Mouse (Mus musculus) right cerebral cortex, postnatal 4 days (tissue): ENCODE measurements around the gene Lgalsl.
A peak's percentile ranks its signal among the peaks of the same experiment; 100 is the strongest.

ENCODE experiments used
- DNase-seq: peaks from one replicate; pipeline ENCODE4 v3.0.0-alpha.2; 2022

Gene Lgalsl

GRCm38 (mm10) chr11:20830686-20831505, at the start of gene Lgalsl:
TSS of gene Lgalsl (minus strand) at chr11:20831056.
- peak; percentile 82 for DNase-seq

DNA sequence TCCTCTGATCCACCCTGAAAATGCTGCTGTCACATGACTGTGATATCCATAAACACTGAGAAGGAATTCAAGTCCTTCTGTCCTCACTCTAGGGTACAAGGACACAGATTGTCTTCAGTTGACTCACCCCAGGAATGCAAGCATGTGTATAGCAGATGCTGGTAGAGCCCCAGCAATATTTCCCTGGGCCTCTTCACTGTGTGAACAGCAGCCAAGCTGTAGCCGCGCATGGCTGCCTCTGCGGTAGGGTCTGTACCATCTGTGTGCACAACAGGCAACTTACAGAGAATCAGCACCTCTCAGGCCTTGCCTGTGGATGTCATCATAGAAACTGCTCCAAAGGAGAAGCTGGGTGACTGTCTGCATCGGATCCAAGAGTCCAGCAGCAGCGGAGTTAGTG, 47.8 kb upstream of the Lgalsl start:
- DNase-seq = no peak

DNA sequence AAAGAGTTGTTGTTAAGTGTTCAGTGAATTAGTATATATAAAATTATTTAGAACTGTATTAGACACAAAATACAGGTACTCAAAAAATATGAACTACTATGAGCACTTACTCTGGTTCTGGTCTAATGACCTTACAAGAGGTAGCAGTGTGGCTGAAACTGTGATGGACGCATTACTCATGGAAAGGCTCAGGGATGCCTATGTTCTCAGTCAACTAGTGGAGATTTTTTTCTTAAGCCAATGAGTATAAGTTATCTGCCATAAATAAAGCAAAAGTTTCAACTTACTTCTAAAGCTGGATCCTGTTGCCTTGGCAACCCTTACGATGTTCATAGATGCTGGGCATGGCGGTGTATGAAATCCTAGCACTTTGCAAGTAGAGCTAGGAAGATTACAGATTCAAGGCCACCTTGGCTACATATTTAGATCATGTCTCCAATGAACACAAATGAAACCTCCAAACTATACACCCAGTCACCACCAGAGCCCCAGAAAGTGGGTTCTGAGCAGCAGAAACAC, 46.8 kb upstream of the Lgalsl start:
- DNase-seq = no peak

- no peak for DNase-seq
Observed at GRCm38 (mm10) chr11:20873386-20873785, 42.5 kb upstream of the Lgalsl start.

DNA sequence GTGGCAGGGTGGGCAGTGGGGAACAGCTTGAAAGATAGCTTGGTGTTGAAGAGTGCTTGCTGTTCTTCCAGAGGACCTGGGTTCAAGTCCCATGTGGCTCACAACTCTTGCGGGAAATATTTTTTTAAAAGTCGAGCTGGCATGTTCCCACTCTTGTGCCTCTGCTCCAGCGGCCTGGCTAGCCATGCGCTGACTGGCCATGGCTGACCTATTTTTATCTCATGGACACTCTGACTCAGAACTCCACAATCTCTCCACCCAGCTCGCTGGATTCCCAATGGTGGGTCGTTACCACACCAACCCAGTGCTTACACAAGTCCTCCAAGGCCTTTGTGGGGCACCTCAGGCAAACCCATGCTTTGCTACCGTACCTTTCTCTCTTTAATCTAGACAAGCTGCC, 42.1 kb upstream of the Lgalsl start:
- no peak for DNase-seq

GRCm38 (mm10) chr11:20872444-20872843, 41.6 kb upstream of the Lgalsl start:
- DNase-seq = no peak

DNA sequence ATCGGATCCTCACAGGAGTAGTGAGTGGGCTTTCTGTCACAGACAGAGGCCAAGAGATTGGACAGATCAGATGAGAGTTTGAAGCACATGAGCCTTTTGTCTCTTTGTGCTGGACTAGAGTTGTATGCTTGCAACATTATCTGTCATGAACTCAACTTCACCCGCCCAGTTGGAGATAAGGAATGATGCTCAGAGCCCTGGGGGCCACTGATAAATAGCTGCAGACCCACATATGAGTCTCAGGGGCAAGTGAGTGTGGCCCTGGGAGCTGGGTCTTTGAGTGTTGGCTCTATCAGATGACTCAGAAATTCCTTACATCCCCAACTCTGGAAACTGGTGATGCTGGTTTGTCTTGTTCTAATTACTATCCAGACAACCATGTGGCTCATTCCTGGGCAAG, 39.1 kb upstream of the Lgalsl start:
- DNase-seq = no peak

DNA sequence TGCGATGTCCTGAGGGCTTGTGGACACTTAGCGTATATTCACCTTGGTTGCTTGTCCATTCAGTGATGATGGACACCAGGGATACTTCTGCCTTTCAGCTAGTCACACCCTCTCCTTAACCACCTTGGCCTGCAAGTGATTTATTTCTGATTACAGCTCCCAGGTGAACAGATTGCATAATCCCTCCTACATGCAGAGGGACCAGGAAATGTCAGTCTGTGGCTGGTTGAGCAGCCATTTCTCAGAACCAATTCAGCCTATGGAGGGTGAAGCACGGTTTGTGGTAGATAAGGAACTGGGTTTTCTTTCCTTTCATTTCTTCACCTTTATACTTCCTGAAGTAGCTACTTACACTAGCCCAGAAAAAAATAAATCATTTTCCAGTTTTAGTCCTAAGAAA, 34.6 kb upstream of the Lgalsl start:
- DNase-seq = no peak

DNA sequence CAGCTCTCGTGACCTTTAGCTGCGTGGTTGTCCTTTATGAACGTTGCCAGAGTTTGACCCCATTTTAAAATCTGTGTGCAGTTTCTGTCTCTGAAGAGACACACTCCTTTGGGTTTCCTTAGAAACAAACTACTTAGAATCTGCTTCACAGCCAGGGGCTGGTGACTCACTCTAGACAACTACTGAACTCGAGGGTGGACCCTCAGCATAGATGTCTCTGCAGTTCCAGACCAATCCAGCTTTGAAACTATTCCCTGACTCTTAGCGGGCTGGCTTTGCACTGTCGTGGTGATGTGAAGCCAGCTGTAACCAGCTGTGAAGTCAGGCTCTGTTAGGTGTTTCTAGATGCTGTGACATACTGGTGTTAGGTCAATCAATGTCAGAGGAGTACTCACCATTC, 33.8 kb upstream of the Lgalsl start:
- DNase-seq = no peak

GRCm38 (mm10) chr11:20862101-20862500, 31.2 kb upstream of the Lgalsl start:
- no peak for DNase-seq

- DNase-seq = no peak
Observed at GRCm38 (mm10) chr11:20860351-20860750, 29.5 kb upstream of the Lgalsl start.

DNA sequence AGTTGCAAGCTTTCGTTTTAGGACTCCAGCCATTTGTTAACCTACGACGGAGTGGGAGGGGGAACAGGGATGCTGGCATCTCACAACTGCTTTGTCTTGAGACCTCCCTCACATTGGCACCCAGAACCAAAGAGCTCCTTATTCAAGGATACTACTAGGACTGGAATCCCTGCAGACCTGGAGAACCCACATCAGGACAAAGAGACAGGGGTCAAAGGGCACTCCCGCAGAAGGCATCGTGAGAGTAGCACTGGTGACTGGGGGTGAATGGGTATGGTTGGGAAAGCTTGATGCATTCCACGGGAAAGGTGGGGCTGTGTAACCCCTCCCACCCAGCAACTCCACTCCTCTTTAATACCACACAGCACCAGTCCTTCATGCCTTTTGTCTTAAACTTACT, 29.0 kb upstream of the Lgalsl start:
- DNase-seq = no peak

DNA sequence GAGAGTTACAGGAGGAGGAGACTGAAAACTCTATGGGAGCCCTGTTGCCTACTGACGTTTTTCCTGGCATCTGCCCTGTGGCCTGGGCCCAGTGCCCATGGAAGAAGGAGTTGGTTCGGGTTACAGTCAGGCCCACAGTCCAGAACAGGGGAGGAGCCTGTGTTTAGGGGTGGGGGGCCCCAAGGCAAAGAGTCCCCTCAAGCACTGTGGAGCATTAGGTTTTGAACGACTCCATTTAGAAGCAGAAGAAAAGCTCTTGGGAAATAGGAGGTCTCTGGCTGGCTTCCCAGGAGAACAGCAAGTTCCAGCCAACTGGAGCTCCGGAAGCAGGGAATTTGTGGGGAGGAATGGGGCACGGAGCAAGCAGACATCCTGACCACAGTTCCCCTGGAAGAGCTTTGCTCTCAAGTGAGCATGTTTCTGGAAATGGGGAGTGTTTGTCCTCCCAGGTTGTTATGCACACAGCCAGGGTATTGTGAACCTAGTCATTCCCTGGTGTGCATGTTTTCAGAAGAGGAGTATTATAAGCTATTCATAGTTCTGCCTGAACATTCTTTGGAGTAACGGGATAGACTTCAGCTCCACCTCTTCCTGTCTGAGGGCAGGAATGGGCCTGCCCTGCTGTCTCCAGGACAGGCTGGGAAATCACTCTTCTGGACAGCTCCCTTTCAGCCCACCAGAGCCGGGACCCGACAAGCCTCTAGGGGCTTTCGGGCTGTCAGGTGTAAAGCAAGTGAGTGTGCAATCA, 28.2 kb upstream of the Lgalsl start:
- peak; percentile 74 for DNase-seq

GRCm38 (mm10) chr11:20857921-20858320, 27.1 kb upstream of the Lgalsl start:
- no peak for DNase-seq

DNA sequence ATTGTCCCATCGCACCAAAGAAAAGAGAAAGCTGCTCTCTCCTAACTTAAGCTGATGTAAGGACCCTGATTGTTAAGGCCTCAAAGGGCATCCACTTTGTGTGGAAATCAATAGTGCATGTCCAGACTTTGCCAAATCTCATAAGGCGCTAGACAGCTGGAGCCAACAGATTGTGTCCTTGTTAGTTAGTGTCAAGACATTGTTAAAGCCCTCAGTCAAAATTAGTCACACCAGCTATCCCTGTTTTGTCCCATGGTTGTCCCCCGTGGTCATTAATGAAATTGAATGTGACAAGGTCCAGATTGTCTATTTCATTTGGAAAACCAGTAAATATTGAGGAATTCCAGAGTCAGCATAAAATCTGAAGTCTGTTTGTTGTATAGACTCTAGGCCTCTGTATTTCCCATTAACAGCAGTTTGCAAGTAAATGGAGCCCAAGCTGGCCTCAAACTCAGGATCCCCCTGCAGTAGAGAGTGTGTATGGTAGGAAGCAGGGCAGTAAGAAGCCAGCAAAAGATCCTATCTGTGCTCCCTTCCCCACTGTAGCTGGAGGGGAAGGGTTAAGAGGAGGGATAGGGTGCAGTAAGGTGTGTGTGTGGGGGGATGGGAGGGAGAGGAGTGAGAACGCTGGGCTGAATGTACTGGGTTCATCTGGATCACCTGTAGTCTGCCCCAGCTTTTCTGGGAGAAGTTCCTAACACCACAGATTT, 23.3 kb upstream of the Lgalsl start:
- DNase-seq = no peak

- no peak for DNase-seq
Observed at GRCm38 (mm10) chr11:20850196-20850595, 19.3 kb upstream of the Lgalsl start.

- DNase-seq = no peak
Observed at GRCm38 (mm10) chr11:20849403-20849802, 18.5 kb upstream of the Lgalsl start.

- DNase-seq = no peak
Observed at GRCm38 (mm10) chr11:20837366-20837765, 6.5 kb upstream of the Lgalsl start.

- peak; percentile 23 for DNase-seq
Observed at GRCm38 (mm10) chr11:20831600-20832137, 813 bp upstream of the Lgalsl start.

GRCm38 (mm10) chr11:20829993-20830685, 717 bp downstream of the Lgalsl start:
- DNase-seq = no peak

DNA sequence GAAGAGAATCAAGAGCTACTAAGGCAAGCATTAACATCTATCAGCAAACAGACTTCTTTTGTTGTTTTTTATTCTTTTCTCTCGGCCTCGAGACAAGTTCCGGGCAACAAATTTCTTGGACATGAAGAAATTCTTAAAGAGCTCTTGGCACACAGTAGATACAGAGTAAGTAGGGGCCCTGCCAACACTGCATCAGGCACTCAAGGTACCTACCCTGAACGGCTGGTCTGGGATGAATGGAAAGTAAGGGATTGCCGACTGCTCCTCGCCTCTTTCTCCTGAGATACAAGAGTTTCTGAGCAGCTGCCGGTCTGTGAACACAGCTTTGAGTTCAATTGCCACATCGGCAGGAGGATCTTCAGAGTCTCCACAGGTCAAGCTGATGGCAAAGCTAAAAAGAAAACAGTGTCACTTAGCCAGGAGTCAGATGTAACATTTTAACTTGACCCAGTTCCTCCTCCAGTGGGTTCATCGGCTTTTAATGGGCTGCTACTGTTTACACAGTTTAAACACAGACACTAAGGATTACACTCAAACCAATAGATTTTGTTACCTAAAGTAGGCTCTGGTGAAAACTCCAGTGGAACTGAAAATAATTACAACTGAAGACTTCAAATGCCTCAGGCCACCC, 1.7 kb downstream of the Lgalsl start:
- no peak for DNase-seq

DNA sequence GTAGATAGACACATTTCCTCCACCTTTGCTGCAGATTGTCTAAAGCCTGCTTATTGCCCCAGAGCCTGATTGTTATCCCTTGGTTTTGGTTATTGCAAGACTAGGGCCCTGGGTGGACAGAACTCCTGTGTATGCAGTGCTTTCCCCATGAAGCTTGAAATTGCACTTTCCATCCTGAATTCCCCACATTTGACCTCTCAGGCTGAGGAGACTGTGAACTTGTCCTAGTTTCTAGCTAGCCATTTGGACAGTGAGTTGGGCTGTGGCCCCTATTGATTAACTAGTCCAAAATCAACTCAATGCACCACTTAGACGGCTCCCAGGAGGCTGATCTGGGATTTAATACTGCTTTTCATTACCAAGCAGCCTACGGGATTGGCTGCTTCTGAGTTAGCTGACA, 6.9 kb downstream of the Lgalsl start:
- no peak for DNase-seq
